Mouse (Mus musculus): ENCODE measurements at regions not wholly inside any gene's neighbourhood (a gene's known extent, or its start where the extent isn't known, plus 50 kb on each side); places are given as distances from the start of the nearest gene placed in this dataset.

- DNase-seq: no peak
Observed at GRCm38 (mm10) chr10:46454442-46454841, 876.8 kb downstream of the Hace1 start.

GRCm38 (mm10) chr10:46458686-46459085 is 881.1 kb downstream of the Hace1 start:
- peak; percentile 4 for DNase-seq

GRCm38 (mm10) chr10:46483656-46484055 is 906.0 kb downstream of the Hace1 start:
- DNase-seq: peak; percentile 44

Data from right cerebral cortex, adult 18-20 months (tissue).